Mouse (Mus musculus): Measurements from ENCODE around the gene Gfm1. TPM values are rescaled to one million over a fixed set of nuclear protein-coding genes. Genes with fewer than 3 reads are reported as not detected.

The Gfm1 gene
- polyA plus RNA-seq, 1 experiment from 2014 or later = 99.6 TPM

DNA sequence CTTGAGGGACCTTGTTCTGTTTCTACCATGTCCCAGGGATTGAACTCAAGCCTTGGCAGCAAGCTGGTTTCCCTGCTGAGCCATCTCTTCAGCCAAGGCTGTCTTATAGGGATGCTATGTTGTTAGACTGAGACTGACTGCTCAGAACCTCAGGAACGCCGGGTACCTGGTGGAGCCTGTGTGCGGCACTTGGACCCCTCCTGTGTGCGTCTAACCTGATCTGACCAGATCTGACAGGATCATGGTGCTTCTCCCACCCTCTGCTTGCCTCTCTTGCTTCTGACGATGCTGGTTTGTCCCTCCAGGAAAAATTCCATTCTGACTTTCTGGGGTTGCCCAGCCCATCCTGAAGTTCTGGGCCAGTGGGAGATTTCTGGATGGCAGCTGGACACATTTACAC is 36.7 kb downstream of the Gfm1 start:
- ATAC-seq (replicated peaks; ENCODE audit: insufficient number of reproducible peaks, insufficient read depth, low FRiP score, low read depth) = no peak
- Histone ChIP-seq H3K9me3 (replicated peaks) (no peaks in the 10 kb centered on the region), H3K27ac (no peak overlapping the region), H3K27me3 (no peaks in the 10 kb centered on the region), H3K9ac (no peak overlapping the region), H3K4me3 (no peak overlapping the region), H3K36me3 (peaks cover 21% of the 10 kb centered on the region), H3K4me1 (replicated peaks) (peaks cover 18% of the 10 kb centered on the region), H3K4me2 (no peak overlapping the region)
- 86% methylated on average over 5 of the region's 5 CpGs for WGBS

GRCm38 (mm10) chr3:67467281-67467680 is 37.4 kb downstream of the Gfm1 start:
- peaks cover 14% of the 10 kb centered on the region for H3K4me1 ChIP-seq (replicated peaks)
- no peak overlapping the region for H3K4me2 ChIP-seq
- 91% methylated on average over 2 of the region's 2 CpGs for WGBS
- no peak overlapping the region for H3K9ac ChIP-seq
- H3K36me3 ChIP-seq = peaks cover 21% of the 10 kb centered on the region
- no peak overlapping the region for H3K4me3 ChIP-seq
- no peaks in the 10 kb centered on the region for H3K9me3 ChIP-seq (replicated peaks)
- ATAC-seq (replicated peaks; ENCODE audit: insufficient number of reproducible peaks, insufficient read depth, low FRiP score, low read depth) = no peak
- no peaks in the 10 kb centered on the region for H3K27me3 ChIP-seq
- no peak overlapping the region for H3K27ac ChIP-seq

DNA sequence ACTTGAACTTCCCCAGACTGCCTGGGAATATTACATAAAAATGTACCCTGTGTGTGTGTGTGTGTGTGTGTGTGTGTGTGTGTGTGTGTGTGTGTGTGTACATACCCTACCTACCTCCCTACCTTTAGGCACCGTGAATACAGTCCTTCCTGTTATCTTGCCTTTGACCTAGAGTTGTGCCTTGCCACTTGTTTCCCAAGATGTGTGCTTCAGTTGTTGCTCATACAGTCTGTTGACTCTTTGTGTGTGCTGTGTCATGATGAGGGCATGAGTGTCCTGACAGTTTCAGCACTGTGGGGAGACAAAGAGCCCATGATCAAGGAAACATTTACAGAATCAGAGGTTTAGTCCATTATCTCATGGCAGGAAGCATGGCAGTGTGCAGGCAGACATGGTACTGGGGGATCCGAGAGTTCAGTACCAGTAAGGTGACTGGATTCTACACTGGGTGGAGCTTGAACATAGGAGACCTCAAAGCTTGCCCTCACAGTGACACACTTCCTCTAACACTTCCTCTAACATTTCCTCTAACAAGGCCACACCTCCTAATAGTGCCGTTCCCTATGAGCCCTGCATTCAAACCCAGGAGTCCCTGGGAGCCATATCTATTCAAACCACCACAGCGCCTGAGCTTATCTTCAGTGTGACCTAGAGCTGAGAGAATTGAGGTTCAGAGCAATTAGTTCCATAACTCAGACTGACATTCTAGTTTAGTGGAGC is 41.7 kb downstream of the Gfm1 start:
- no peaks in the 10 kb centered on the region for H3K4me1 ChIP-seq (replicated peaks)
- no peak overlapping the region for H3K9ac ChIP-seq
- H3K9me3 ChIP-seq (replicated peaks) = no peaks in the 10 kb centered on the region
- H3K4me2 ChIP-seq = no peak overlapping the region
- no peak overlapping the region for H3K4me3 ChIP-seq
- no peak overlapping the region for H3K27ac ChIP-seq
- no peaks in the 10 kb centered on the region for H3K27me3 ChIP-seq
- WGBS = 58% methylated on average over 4 of the region's 4 CpGs
- no peak for ATAC-seq (replicated peaks; ENCODE audit: insufficient number of reproducible peaks, insufficient read depth, low FRiP score, low read depth)
- peaks cover 43% of the 10 kb centered on the region for H3K36me3 ChIP-seq

DNA sequence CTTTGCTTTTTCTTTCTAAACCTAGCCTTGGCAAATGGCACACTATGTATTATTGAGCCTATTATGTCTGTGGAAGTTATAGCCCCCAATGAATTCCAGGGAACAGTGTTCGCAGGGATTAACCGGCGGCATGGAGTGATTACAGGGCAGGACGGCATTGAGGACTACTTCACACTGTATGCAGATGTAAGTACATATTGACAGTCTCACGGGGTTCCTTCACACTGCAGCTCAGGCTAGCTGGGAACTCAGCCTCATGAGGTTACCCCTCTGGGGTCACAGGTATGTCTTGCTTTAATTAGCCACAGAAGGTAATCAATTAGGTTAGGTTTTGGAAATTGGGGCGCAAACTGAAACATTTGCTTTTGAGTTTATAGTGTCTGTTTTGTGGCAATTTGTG is 43.5 kb downstream of the Gfm1 start:
- Histone ChIP-seq H3K4me2 (no peak overlapping the region), H3K36me3 (peaks cover 44% of the 10 kb centered on the region), H3K27ac (no peak overlapping the region), H3K27me3 (no peaks in the 10 kb centered on the region), H3K9me3 (replicated peaks) (no peaks in the 10 kb centered on the region), H3K9ac (no peak overlapping the region), H3K4me3 (no peak overlapping the region), H3K4me1 (replicated peaks) (no peaks in the 10 kb centered on the region)
- no peak for ATAC-seq (replicated peaks; ENCODE audit: insufficient number of reproducible peaks, insufficient read depth, low FRiP score, low read depth)
- 82% methylated on average over 6 of the region's 6 CpGs for WGBS

GRCm38 (mm10) chr3:67479806-67480205 is 49.9 kb downstream of the Gfm1 start:
- no peak for ATAC-seq (replicated peaks; ENCODE audit: insufficient number of reproducible peaks, insufficient read depth, low FRiP score, low read depth)
- no peak overlapping the region for H3K27ac ChIP-seq
- no peaks in the 10 kb centered on the region; the same call in 1 of the 2 replicates for H3K4me1 ChIP-seq (replicated peaks)
- H3K9ac ChIP-seq = no peak overlapping the region
- H3K4me3 ChIP-seq = no peak overlapping the region
- peaks cover 32% of the 10 kb centered on the region for H3K36me3 ChIP-seq
- H3K9me3 ChIP-seq (replicated peaks) = no peaks in the 10 kb centered on the region
- 86% methylated on average over 11 of the region's 11 CpGs for WGBS
- no peak overlapping the region for H3K4me2 ChIP-seq
- no peaks in the 10 kb centered on the region for H3K27me3 ChIP-seq

DNA sequence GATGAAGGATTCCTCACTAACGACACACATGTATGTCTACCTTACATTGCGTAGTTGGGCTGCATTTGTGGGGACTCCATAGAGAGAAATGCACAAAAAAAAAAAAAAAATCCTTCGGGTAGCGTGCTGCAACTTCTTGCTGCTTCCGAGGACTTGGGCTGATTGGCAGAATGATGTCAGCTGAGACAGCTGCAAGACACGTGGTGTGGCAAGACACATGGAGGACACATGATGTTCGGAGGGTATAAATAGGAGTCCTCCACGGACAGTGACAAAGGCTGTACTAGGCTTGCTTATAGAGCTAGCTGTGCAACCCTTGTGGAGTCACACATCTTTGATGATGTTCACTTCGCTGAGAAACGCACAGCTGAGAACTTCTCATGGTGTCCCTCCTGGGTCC is 52.5 kb downstream of the Gfm1 start:
- Histone ChIP-seq H3K9me3 (replicated peaks) (no peaks in the 10 kb centered on the region), H3K4me3 (no peak overlapping the region), H3K27ac (no peak overlapping the region), H3K36me3 (peaks cover 12% of the 10 kb centered on the region; the same call in 1 of the 2 replicates), H3K27me3 (no peaks in the 10 kb centered on the region), H3K4me1 (replicated peaks) (no peaks in the 10 kb centered on the region; the same call in 1 of the 2 replicates), H3K9ac (no peak overlapping the region), H3K4me2 (no peak overlapping the region)
- 89% methylated on average over 10 of the region's 10 CpGs for WGBS
- no peak for ATAC-seq (replicated peaks; ENCODE audit: insufficient number of reproducible peaks, insufficient read depth, low FRiP score, low read depth)

DNA sequence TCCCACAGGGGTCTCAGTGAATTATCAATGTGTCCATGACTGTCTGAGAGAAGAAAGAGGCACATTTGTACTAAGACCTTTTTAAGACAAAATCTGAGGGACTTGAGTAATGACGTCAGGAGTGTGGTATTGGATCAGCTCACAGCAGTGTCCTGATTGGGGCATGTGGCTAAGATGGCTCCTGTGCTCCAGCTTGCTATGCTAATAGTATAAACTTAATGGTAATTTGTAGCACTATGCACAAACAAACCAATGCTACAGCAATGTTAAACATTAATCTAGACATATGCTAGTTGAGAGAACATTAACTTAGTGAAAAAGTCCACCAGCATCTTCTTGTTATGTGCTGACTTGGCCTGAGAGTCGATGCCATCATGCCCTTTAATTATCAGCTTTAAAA is 55.3 kb downstream of the Gfm1 start:
- Histone ChIP-seq H3K4me3 (no peak overlapping the region), H3K4me1 (replicated peaks) (no peaks in the 10 kb centered on the region; the same call in 1 of the 2 replicates), H3K36me3 (no peaks in the 10 kb centered on the region), H3K9me3 (replicated peaks) (no peaks in the 10 kb centered on the region), H3K4me2 (no peak overlapping the region), H3K27ac (no peak overlapping the region), H3K9ac (no peak overlapping the region), H3K27me3 (no peaks in the 10 kb centered on the region)
- no peak for ATAC-seq (replicated peaks; ENCODE audit: insufficient number of reproducible peaks, insufficient read depth, low FRiP score, low read depth)
- 84% methylated on average over 2 of the region's 2 CpGs for WGBS

DNA sequence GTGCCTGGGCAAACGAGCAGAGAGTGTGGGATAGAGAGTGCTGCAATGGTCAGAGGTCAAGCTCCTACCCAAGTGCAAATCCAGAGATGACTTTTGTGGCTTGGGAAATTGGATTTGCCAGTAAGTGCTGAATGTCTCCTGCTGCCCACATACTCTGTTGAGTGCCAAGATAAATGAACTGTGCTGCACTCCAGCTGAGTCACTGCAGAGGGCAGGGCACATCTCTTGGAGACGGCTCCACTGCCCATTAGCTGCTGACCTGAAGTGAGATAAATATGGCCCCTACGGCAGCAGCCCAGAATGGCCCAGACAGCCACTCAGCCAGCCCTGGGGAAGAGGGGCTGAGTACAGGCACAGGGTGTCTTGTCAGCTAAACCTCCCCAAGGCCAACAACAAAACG is 60.3 kb downstream of the Gfm1 start:
- Histone ChIP-seq H3K9ac (no peak overlapping the region), H3K27ac (no peak overlapping the region), H3K4me2 (no peak overlapping the region), H3K4me1 (replicated peaks) (no peaks in the 10 kb centered on the region), H3K36me3 (no peaks in the 10 kb centered on the region), H3K9me3 (replicated peaks) (no peaks in the 10 kb centered on the region), H3K4me3 (no peak overlapping the region), H3K27me3 (no peaks in the 10 kb centered on the region)
- 26% methylated on average over 4 of the region's 4 CpGs for WGBS
- ATAC-seq (replicated peaks; ENCODE audit: insufficient number of reproducible peaks, insufficient read depth, low FRiP score, low read depth) = no peak

DNA sequence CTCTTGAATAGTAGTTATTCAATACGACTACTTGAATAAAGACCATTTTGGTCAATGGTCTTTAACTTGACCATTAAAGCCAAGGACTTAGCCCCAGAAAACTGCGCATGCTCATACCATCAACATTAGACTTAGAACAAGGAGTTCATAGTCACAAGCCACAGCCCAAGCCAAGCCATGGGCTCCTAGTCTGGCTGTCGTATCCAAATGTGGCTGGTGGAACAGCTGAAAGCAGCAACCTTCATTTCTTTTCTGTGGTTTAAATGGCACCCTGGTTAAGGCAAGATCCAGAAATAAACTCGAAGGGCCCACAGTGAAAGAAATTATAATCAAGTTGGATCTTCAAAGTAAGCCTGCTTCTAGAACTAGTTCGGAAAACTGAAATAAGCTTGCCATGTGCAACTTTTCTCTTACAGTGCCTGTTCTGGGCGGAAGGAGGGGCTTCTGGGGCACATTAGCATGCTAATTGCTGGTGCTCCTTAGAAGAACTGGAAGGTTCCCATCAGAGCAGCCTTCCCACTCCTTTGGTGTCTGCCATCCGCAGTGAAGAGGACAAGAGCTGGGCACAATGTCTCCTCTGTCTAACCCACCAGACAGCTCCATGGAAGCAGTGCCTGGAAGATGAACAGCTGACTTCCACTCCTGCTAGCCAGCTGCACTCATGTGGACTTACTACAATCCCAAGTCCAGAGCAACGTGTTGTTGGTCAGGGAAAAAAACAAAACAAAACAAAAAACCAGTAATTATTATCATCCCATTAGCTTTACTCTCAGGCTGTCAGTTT is 62.4 kb downstream of the Gfm1 start:
- no peak overlapping the region for H3K4me2 ChIP-seq
- no peak overlapping the region for H3K4me3 ChIP-seq
- no peak overlapping the region for H3K27ac ChIP-seq
- WGBS = 78% methylated on average over 8 of the region's 8 CpGs
- no peaks in the 10 kb centered on the region for H3K9me3 ChIP-seq (replicated peaks)
- no peak for ATAC-seq (replicated peaks; ENCODE audit: insufficient number of reproducible peaks, insufficient read depth, low FRiP score, low read depth)
- H3K9ac ChIP-seq = no peak overlapping the region
- H3K27me3 ChIP-seq = no peaks in the 10 kb centered on the region
- H3K36me3 ChIP-seq = no peaks in the 10 kb centered on the region
- no peaks in the 10 kb centered on the region for H3K4me1 ChIP-seq (replicated peaks)

DNA sequence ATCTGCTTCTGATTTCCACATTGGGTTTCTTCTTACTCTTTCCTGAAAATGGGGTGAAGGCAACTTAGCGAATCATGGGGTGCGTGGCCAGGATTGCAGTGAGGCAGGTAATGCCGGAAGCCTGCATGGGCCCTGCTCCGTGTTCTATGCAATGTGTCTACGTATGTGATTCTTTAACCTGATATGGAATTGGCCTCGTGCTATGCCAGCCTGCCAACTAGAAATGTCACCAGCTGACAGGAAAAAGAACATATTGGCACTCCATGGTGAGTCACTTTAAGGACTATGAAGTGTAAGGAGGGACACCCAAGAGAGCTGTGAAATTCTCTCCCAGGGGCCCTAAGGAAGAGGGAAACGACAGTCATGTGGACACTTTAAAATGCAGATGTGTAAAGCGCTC is 63.2 kb downstream of the Gfm1 start:
- H3K36me3 ChIP-seq = no peaks in the 10 kb centered on the region
- ATAC-seq (replicated peaks; ENCODE audit: insufficient number of reproducible peaks, insufficient read depth, low FRiP score, low read depth) = no peak
- no peak overlapping the region for H3K4me3 ChIP-seq
- WGBS = 79% methylated on average over 8 of the region's 8 CpGs
- H3K4me1 ChIP-seq (replicated peaks) = no peaks in the 10 kb centered on the region
- no peaks in the 10 kb centered on the region for H3K27me3 ChIP-seq
- no peaks in the 10 kb centered on the region for H3K9me3 ChIP-seq (replicated peaks)
- H3K9ac ChIP-seq = no peak overlapping the region
- H3K27ac ChIP-seq = no peak overlapping the region
- H3K4me2 ChIP-seq = no peak overlapping the region

GRCm38 (mm10) chr3:67496310-67496709 is 66.4 kb downstream of the Gfm1 start:
- no peaks in the 10 kb centered on the region for H3K4me1 ChIP-seq (replicated peaks)
- H3K4me2 ChIP-seq = no peak overlapping the region
- no peaks in the 10 kb centered on the region for H3K9me3 ChIP-seq (replicated peaks)
- no peaks in the 10 kb centered on the region for H3K27me3 ChIP-seq
- 79% methylated on average over 10 of the region's 10 CpGs for WGBS
- no peaks in the 10 kb centered on the region for H3K36me3 ChIP-seq
- H3K9ac ChIP-seq = no peak overlapping the region
- no peak for ATAC-seq (replicated peaks; ENCODE audit: insufficient number of reproducible peaks, insufficient read depth, low FRiP score, low read depth)
- no peak overlapping the region for H3K27ac ChIP-seq
- H3K4me3 ChIP-seq = no peak overlapping the region

- 71% methylated on average over 2 of the region's 2 CpGs for WGBS
- Histone ChIP-seq H3K9ac (no peak overlapping the region), H3K36me3 (no peaks in the 10 kb centered on the region), H3K27ac (no peak overlapping the region), H3K27me3 (no peaks in the 10 kb centered on the region), H3K9me3 (replicated peaks) (no peaks in the 10 kb centered on the region), H3K4me1 (replicated peaks) (no peaks in the 10 kb centered on the region), H3K4me3 (no peak overlapping the region), H3K4me2 (no peak overlapping the region)
- no peak for ATAC-seq (replicated peaks; ENCODE audit: insufficient number of reproducible peaks, insufficient read depth, low FRiP score, low read depth)
Measured at GRCm38 (mm10) chr3:67497998-67498397, 68.1 kb downstream of the Gfm1 start.

Measured in heart, embryonic 15.5 days (tissue).